Mouse (Mus musculus): Measurements from ENCODE around the gene Syngr2. TPM values are rescaled to one million over a fixed set of nuclear protein-coding genes. Genes with fewer than 3 reads are reported as not detected.

The Syngr2 gene
- polyA plus RNA-seq, 1 experiment from 2014 or later = 26.2 TPM

DNA sequence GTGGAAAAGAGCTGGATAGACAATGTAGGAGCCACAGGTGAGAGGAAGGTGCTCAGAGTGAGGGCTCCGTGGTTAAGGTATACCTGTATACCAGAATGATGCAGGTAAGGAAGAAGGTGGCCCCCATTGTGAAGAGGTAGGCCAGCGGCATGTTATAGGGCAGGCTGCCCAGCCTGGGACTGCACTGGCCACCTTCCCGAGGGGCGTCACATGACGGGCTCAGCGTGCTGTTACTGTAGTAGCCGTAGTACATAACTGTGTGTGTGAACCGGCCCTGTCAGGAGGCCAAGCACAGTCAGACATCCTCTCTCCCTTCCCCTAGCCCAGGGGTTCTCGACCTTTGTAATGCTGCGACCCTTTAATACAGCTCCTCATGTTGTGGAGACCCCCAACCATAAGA lies 34.5 kb upstream of the Syngr2 start:
- WGBS = 92% methylated on average over 10 of the region's 10 CpGs
- H3K36me3 ChIP-seq = no peaks in the 10 kb centered on the region
- H3K4me2 ChIP-seq (replicated peaks) = no peak overlapping the region
- H3K27me3 ChIP-seq = peaks cover 18% of the 10 kb centered on the region
- H3K4me3 ChIP-seq = no peak overlapping the region
- H3K4me1 ChIP-seq = peaks cover 14% of the 10 kb centered on the region
- ATAC-seq (ENCODE audit: low FRiP score, low read depth) = no peak
- no peak overlapping the region for H3K27ac ChIP-seq (replicated peaks)
- H3K9ac ChIP-seq (replicated peaks) = no peak overlapping the region
- H3K9me3 ChIP-seq = no peaks in the 10 kb centered on the region

DNA sequence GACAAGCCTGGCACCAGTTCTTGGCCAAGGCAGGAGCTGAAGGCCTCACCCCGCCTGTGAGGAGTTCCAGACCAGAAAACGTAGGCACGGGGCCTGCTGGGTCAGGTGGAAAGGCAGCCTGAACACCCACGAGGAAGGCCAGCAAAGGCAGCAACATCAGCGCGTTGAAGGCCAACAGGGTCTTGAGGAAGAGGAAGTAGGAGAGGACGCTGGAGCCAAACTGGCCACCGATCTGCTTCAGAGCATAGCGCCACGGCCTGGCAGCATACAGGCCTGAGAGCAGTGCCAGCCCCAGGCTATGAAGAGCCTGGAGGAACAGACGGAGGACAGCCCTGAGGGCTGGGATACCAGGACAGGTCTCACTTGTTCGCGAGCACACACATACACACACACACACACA lies 33.9 kb upstream of the Syngr2 start:
- Histone ChIP-seq H3K4me2 (replicated peaks) (no peak overlapping the region), H3K4me1 (peaks cover 17% of the 10 kb centered on the region), H3K27me3 (peaks cover 24% of the 10 kb centered on the region), H3K27ac (replicated peaks) (no peak overlapping the region), H3K9me3 (no peaks in the 10 kb centered on the region), H3K9ac (replicated peaks) (no peak overlapping the region), H3K4me3 (no peak overlapping the region), H3K36me3 (no peaks in the 10 kb centered on the region)
- WGBS = 91% methylated on average over 13 of the region's 13 CpGs
- no peak for ATAC-seq (ENCODE audit: low FRiP score, low read depth)

DNA sequence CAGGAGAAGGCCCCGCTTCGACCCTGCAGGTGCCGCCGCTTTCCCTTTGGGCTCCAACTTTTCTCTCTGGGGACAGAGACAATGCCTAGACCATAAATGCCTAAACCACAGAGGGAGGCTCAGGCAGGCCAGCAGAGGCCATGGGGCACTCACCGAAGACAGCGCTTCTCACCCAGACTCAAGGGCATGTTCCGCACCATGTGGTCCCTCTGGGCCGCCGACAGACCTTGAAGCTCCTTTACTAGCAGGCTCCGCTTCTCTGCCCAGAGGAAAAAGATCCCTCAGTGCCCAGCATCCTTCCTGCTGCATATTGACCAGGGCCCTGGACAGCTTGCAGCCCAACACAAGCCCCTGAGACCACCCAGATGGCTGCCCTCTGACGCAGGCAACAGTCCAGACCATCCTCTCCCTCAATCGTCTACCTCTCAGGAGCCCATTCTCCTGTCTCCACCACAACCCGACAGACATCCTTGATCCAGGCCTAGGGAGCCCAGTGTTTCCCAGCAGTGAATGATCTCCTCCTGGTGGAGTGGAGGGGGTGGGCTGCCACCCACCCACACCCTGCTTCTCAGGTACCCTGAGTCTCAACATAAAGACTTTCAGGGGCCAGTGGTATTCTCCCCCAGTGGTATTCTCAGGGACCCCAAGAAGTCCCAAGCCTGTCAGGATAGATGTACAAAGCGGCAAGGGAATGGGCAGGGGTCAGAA lies 33.2 kb upstream of the Syngr2 start:
- ATAC-seq (ENCODE audit: low FRiP score, low read depth) = no peak
- H3K9me3 ChIP-seq = no peaks in the 10 kb centered on the region
- H3K9ac ChIP-seq (replicated peaks) = no peak overlapping the region
- H3K4me3 ChIP-seq = no peak overlapping the region
- peaks cover 24% of the 10 kb centered on the region for H3K4me1 ChIP-seq
- no peaks in the 10 kb centered on the region for H3K36me3 ChIP-seq
- H3K27ac ChIP-seq (replicated peaks) = no peak overlapping the region
- 90% methylated on average over 14 of the region's 14 CpGs for WGBS
- no peak overlapping the region for H3K4me2 ChIP-seq (replicated peaks)
- H3K27me3 ChIP-seq = peaks cover 31% of the 10 kb centered on the region

DNA sequence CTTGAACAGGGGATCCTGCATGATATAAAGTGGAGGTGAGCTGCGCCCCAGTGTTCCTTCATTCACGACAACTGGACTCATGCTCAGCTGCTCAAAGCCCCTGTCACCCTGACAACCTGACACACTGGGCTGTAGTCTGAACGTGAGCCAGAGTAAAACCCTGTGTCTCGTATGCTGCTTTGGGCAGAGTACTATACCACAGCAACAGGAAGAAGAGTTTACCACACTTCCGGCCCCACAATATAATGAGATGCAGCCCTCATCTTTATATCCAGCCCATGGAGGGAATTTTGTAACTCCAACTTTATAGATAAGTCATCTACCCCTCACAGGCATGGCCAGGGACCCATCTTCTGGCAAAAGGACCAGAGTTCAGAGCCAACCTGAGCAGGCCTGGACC lies 32.4 kb upstream of the Syngr2 start:
- 89% methylated on average over 5 of the region's 5 CpGs for WGBS
- H3K9ac ChIP-seq (replicated peaks) = no peak overlapping the region
- ATAC-seq (ENCODE audit: low FRiP score, low read depth) = no peak
- H3K27me3 ChIP-seq = peaks cover 40% of the 10 kb centered on the region
- no peak overlapping the region for H3K4me3 ChIP-seq
- H3K4me2 ChIP-seq (replicated peaks) = no peak overlapping the region
- no peaks in the 10 kb centered on the region for H3K9me3 ChIP-seq
- H3K4me1 ChIP-seq = peaks cover 26% of the 10 kb centered on the region
- no peak overlapping the region for H3K27ac ChIP-seq (replicated peaks)
- no peaks in the 10 kb centered on the region for H3K36me3 ChIP-seq

DNA sequence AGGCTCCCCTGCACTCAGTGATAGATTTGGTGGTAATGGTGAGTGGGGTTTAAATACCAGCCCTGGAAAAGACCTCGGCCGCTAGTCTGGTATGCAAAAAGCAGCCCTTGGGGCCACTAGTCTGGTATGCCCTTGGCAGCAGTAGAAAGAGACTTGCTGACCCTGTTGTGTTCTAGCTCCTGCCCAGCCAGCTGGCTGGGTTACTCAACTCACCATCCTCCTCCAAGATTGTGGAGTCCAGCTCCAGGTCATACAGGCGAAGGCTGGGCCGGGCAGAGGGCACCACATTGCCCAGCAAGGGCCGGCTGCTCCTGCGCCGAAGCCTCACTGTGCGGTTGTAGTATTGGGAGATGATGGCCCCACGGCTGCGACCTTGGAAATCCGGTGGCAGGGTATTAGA lies 31.4 kb upstream of the Syngr2 start:
- Histone ChIP-seq H3K36me3 (no peaks in the 10 kb centered on the region), H3K27me3 (peaks cover 49% of the 10 kb centered on the region), H3K4me3 (no peak overlapping the region), H3K4me1 (peaks cover 29% of the 10 kb centered on the region), H3K9ac (replicated peaks) (no peak overlapping the region), H3K4me2 (replicated peaks) (no peak overlapping the region), H3K9me3 (no peaks in the 10 kb centered on the region), H3K27ac (replicated peaks) (no peak overlapping the region)
- WGBS = 94% methylated on average over 10 of the region's 11 CpGs
- ATAC-seq (ENCODE audit: low FRiP score, low read depth) = no peak

DNA sequence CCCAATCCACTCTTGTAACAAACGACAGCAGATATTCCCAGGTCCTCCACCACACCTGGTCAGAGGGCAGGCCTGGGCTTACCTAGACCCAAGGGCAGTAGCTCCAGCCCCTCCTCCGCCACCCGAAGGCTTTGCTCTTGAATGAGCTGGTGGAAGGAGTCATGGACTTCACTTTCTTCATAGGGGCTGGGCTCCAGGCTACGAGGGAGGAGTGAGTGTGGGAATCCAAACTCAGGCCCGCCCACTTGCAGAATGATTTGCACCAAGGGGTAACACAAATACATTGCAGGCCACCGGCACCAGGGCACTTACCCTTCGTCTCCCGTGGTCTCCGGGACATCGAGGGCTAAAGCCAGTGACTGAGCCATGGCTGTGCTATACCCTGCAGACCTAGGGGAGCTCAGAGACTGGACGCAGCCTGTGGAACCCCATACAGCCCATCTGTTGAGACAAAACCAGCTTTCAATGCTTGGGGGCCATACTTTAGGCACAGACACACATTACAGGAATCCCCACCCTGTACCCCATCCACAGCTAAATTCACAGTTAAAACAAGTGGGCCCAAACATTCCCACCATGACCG lies 30.5 kb upstream of the Syngr2 start:
- Histone ChIP-seq H3K9ac (replicated peaks) (no peak overlapping the region; the same call in 1 of the 2 replicates), H3K27me3 (peaks cover 58% of the 10 kb centered on the region), H3K27ac (replicated peaks) (no peak overlapping the region; the same call in 1 of the 2 replicates), H3K4me1 (peaks cover 37% of the 10 kb centered on the region), H3K9me3 (no peaks in the 10 kb centered on the region), H3K36me3 (no peaks in the 10 kb centered on the region), H3K4me3 (0 out of 2 replicates have a peak overlapping the region, but pooled peaks have one; percentile 33), H3K4me2 (replicated peaks) (peak overlapping the region; percentile 51; the same call in 1 of the 2 replicates)
- no peak for ATAC-seq (ENCODE audit: low FRiP score, low read depth)
- WGBS = 76% methylated on average over 12 of the region's 12 CpGs

DNA sequence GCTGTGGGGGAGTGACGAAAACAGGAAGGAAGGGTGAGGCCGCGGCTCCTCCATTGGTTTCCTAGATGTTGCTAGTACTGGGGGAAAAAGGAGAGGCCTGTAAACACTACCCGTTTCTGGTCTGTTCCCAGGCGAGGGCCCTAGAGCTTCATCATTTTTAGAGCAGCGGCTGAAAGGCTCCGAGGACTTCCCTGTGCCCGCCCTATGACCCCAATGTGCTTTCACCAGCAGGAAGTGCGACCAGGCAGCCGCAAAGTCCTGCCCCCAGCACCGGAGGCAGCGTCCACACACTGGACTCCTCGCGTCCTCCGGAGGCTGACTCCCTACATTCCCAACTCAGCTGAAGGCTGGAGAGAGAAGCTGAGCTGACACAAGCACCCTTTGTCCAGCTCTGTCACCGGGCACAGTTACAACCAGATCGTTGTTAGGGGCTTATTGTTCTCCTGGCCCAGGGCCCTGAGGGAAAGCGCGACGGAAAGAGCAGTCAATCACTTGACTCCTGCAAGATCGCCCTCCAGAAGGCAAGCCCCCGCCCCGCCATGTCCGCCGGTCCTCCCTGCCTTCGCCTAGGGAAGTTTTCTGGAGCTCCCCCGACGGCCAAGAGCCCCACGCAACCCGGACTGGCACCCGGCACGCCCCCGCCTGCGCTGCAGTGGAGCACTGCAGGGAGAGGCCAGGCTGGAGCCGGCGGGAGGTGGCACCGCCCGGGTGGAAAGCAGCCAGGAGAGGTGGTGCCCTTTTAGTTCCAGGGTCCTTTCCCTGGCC lies 29.9 kb upstream of the Syngr2 start:
- H3K36me3 ChIP-seq = no peaks in the 10 kb centered on the region
- H3K4me1 ChIP-seq = peaks cover 37% of the 10 kb centered on the region
- peaks cover 65% of the 10 kb centered on the region for H3K27me3 ChIP-seq
- no peaks in the 10 kb centered on the region for H3K9me3 ChIP-seq
- peak overlapping the region; percentile 33 for H3K4me3 ChIP-seq
- peak overlapping the region; percentile 43 for H3K9ac ChIP-seq (replicated peaks)
- peak overlapping the region; percentile 50 for H3K27ac ChIP-seq (replicated peaks)
- peak overlapping the region; percentile 51 for H3K4me2 ChIP-seq (replicated peaks)
- ATAC-seq (ENCODE audit: low FRiP score, low read depth) = peak; percentile 23; the same call in 1 of the 2 replicates
- 6% methylated on average over 38 of the region's 38 CpGs for WGBS

DNA sequence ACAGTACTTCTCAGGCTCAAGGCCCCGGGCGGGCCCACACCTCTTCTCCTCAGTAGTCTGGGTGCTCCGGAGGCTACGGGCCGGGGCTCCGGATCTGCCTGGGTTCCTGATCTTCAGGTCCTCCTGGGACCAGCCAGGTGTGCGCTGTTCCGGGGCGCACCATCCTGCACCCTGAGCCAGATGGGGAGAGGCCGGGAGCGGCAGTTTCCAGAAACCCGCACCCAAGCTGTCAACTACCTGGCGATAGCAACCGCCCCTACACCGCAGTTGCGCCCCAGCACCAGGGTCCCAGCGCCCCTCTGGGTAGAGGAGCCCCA lies 29.3 kb upstream of the Syngr2 start:
- H3K9ac ChIP-seq (replicated peaks) = peak overlapping the region; percentile 43
- H3K4me1 ChIP-seq = peaks cover 37% of the 10 kb centered on the region
- peak overlapping the region; percentile 51 for H3K4me2 ChIP-seq (replicated peaks)
- H3K27me3 ChIP-seq = peaks cover 66% of the 10 kb centered on the region
- H3K9me3 ChIP-seq = no peaks in the 10 kb centered on the region
- H3K36me3 ChIP-seq = no peaks in the 10 kb centered on the region
- H3K4me3 ChIP-seq = peak overlapping the region; percentile 33
- peak overlapping the region; percentile 50 for H3K27ac ChIP-seq (replicated peaks)
- WGBS = 2% methylated on average over 17 of the region's 17 CpGs
- 0 out of 2 replicates have a peak, but pooled peaks have one; percentile 24 for ATAC-seq (ENCODE audit: low FRiP score, low read depth)

DNA sequence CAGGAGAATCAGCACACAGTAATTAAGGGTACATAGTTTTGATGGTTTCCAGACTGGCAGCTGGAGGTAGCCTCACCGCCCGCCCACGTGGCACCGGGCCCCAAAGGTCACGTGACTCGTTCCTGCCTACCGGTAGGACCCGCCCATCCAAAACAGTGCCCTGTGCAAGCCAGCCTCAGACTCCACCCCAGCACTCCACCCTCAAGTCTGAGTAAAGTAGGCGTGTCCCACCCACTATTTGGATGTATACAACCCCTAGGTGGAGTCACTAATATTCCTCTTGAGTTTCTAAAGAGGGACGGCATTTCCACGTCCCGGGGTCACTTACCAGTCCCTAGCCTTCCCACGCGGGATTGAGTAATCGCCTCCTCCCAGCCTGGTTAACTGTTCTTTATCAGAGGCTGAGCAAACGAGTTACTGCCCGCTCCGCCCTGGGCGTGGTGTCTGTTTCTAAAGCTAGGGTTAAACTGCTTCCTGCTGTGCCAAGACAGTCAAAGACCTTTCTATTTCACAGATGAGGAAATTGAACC lies 28.8 kb upstream of the Syngr2 start:
- WGBS = 2% methylated on average over 19 of the region's 19 CpGs
- H3K4me1 ChIP-seq = peaks cover 37% of the 10 kb centered on the region
- ATAC-seq (ENCODE audit: low FRiP score, low read depth) = no peak

DNA sequence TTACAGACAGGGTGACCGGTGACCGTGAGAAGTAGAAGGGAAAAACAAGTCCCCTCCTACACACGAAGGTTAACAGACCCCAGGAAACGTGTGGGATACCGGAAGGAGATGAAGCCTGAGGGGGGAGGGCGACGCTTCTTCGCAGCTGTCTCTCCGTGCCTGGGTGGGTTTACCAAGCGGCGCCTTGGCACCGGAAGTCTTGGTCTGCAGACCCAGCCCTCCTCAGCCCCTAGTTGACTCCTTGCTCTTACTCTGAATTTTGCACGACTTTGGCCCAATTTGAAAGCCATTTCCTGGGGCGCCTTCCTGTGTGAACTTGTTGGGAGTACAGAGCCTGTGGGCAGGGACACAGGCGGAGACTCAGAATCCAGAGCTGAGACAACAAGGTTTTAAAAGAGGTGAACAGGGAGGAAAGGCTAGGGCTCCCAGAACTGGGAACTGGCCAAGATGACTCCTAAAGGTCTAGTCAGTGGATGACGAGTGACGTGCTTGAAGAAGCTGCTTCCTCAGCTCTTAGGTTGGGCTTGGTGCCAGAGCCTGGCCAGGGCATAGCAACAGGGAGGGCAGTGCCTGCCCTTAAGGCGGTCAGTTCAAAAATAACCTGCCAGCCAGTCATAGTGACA lies 28.2 kb upstream of the Syngr2 start:
- no peaks in the 10 kb centered on the region for H3K9me3 ChIP-seq
- H3K27me3 ChIP-seq = peaks cover 66% of the 10 kb centered on the region
- H3K27ac ChIP-seq (replicated peaks) = peak overlapping the region; percentile 26; the same call in 1 of the 2 replicates
- no peaks in the 10 kb centered on the region for H3K36me3 ChIP-seq
- no peak overlapping the region for H3K9ac ChIP-seq (replicated peaks)
- H3K4me1 ChIP-seq = peaks cover 37% of the 10 kb centered on the region
- peak overlapping the region; percentile 51; the same call in 1 of the 2 replicates for H3K4me2 ChIP-seq (replicated peaks)
- peak overlapping the region; percentile 33; the same call in 1 of the 2 replicates for H3K4me3 ChIP-seq
- no peak for ATAC-seq (ENCODE audit: low FRiP score, low read depth)
- 29% methylated on average over 18 of the region's 18 CpGs for WGBS

More for the DNA sequence above, 28.8 kb upstream of the Syngr2 start:
- Histone ChIP-seq H3K9me3 (no peaks in the 10 kb centered on the region), H3K27me3 (peaks cover 66% of the 10 kb centered on the region), H3K27ac (replicated peaks) (0 out of 2 replicates have a peak overlapping the region, but pooled peaks have one; percentile 26), H3K4me2 (replicated peaks) (peak overlapping the region; percentile 51), H3K36me3 (no peaks in the 10 kb centered on the region), H3K4me3 (peak overlapping the region; percentile 33), H3K9ac (replicated peaks) (no peak overlapping the region; the same call in 1 of the 2 replicates)

DNA sequence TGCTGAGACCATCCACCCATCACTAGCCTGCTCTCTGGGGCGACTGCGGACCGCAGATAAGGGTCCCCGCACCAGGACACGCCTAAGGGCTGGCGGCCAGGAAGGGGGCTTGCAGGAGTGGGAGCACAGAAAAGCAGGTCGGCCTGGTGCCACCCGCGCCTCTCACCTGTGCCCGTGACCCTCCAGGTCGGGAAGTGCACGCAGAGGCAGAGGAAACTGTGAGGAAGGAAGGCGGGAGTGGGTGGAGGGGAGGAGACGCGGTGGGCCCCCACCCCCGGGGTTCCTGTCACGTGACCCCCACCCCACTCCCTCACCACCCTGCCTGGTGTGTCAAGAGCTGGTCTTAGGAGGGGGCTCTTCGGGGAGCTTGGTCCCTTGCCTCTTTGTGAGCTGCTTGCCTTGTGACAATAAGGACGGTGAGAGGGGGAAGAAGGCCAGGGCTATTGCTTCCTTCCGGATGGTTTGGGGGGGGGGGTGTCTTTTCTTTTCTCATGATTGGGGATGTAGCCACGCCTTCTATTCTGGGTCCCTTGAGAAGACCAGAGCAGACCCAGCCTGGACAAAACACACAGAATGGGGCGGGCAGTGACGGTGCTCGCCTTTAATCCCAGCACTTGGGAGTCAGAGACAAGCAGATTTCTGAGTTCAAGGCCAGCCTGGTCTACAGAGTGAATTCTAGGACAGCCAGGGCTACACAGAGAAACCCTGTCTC lies 27.3 kb upstream of the Syngr2 start, which contains the start of the genes Tmc8 and Tmc6:
Gene Tmc8 (plus strand): TSS at position 84 of the 712 bp plus-strand sequence.
Gene Tmc6 (minus strand): TSS at position 206 of the 712 bp plus-strand sequence.
- peak within 1 kb of the TSS; percentile 33 for H3K4me3 ChIP-seq
- peak within 1 kb of the TSS; percentile 39 for H3K9ac ChIP-seq (replicated peaks)
- H3K4me1 ChIP-seq = peaks cover 37% of the 10 kb centered on the region
- WGBS = 39% methylated on average over 24 of the region's 24 CpGs
- H3K27me3 ChIP-seq = peaks cover 66% of the 10 kb centered on the region
- no peaks in the 10 kb centered on the region for H3K36me3 ChIP-seq
- H3K27ac ChIP-seq (replicated peaks) = peak within 1 kb of the TSS; percentile 26; the same call in 1 of the 2 replicates
- peak within 1 kb of the TSS; percentile 55 for H3K4me2 ChIP-seq (replicated peaks)
- no peaks in the 10 kb centered on the region for H3K9me3 ChIP-seq
- no peak for ATAC-seq (ENCODE audit: low FRiP score, low read depth)

All from midbrain, embryonic 12.5 days (tissue).